Mouse (Mus musculus) midbrain, embryonic 14.5 days (tissue): ENCODE measurements at regions not wholly inside any gene's neighbourhood (a gene's known extent, or its start where the extent isn't known, plus 50 kb on each side); places are given as distances from the start of the nearest gene placed in this dataset.

Experiments used
- ATAC-seq: fragments of 200-750 bp; cut with Nextera tagmentation; 2 replicates; pipeline ENCODE4 v1.8.0; 2017; ENCODE audit warnings: moderate number of reproducible peaks, moderate library complexity; ENCODE audit not compliant: low FRiP score, low TSS enrichment
- DNase-seq: peaks from one replicate; pipeline ENCODE4 v3.0.0-alpha.2; 2015
- H3K27ac ChIP-seq: fragments of 300-500 bp; sonication (generic); replicated peaks from 2 replicates; pipeline ENCODE4 v1.5.1; 2014; ENCODE audit warnings: mild to moderate bottlenecking, low read depth, low read length, moderate library complexity
- H3K27me3 ChIP-seq: fragments of 300-500 bp; sonication (generic); 2 replicates; pipeline ENCODE4 v1.6.1; 2014; ENCODE audit warnings: low read length, control low read depth, mixed read lengths; ENCODE audit not compliant: control insufficient read depth, insufficient read depth
- H3K36me3 ChIP-seq: fragments of 300-500 bp; sonication (generic); 2 replicates; pipeline ENCODE4 v1.6.1; 2014; ENCODE audit warnings: low read length, control low read depth; ENCODE audit not compliant: control insufficient read depth, insufficient read depth
- H3K4me1 ChIP-seq: fragments of 300-500 bp; sonication (generic); 2 replicates; pipeline ENCODE4 v1.6.1; 2014; ENCODE audit warnings: mild to moderate bottlenecking, antibody characterized with exemption, low read length, control low read depth; ENCODE audit not compliant: control insufficient read depth, insufficient read depth
- H3K4me2 ChIP-seq: fragments of 300-500 bp; sonication (generic); 2 replicates; pipeline ENCODE4 v1.6.1; 2014; ENCODE audit warnings: mild to moderate bottlenecking, low read length, moderate library complexity
- H3K4me3 ChIP-seq: fragments of 300-500 bp; sonication (generic); replicated peaks from 2 replicates; pipeline ENCODE4 v1.5.1; 2014; ENCODE audit warnings: low read depth, low read length
- H3K9ac ChIP-seq: fragments of 300-500 bp; sonication (generic); replicated peaks from 2 replicates; pipeline ENCODE4 v1.6.1; 2014; ENCODE audit warnings: mild to moderate bottlenecking, low read length, moderate library complexity
- H3K9me3 ChIP-seq: fragments of 300-500 bp; sonication (generic); 2 replicates; pipeline ENCODE4 v1.6.1; 2016; ENCODE audit warnings: low read length, control low read depth, mixed read lengths; ENCODE audit not compliant: control insufficient read depth
- WGBS: fragments of 180-500 bp; shearing (Covaris S2); extraction: QIAGEN DNeasy Blood & Tissue Kit; methylation state at CpG from one replicate; pipeline ENCODE4 v1.1.7; 2014; 5-methylcytosine and 5-hydroxymethylcytosine counted together

- Histone ChIP-seq H3K9ac (no peak overlapping the region), H3K4me3 (no peak overlapping the region), H3K27me3 (no peaks in the 10 kb centered on the region), H3K27ac (no peak overlapping the region), H3K4me1 (no peaks in the 10 kb centered on the region), H3K9me3 (no peaks in the 10 kb centered on the region), H3K36me3 (no peaks in the 10 kb centered on the region), H3K4me2 (no peak overlapping the region)
- no peak for DNase-seq
- WGBS, result 75% methylated on average over 2 of the region's 2 CpGs
- ATAC-seq, result no peak
Measured at GRCm38 (mm10) chr2:173843671-173844070, 106.4 kb downstream of the Vapb start.

- no peaks in the 10 kb centered on the region for H3K36me3 ChIP-seq
- H3K4me3 ChIP-seq, result no peak overlapping the region
- no peaks in the 10 kb centered on the region for H3K4me1 ChIP-seq
- no peak overlapping the region for H3K9ac ChIP-seq
- H3K9me3 ChIP-seq, result no peaks in the 10 kb centered on the region
- no peak overlapping the region for H3K27ac ChIP-seq
- no peak overlapping the region for H3K4me2 ChIP-seq
- 89% methylated on average over 3 of the region's 3 CpGs for WGBS
- H3K27me3 ChIP-seq, result no peaks in the 10 kb centered on the region
- ATAC-seq, result no peak
- no peak for DNase-seq
Measured at GRCm38 (mm10) chr2:173844524-173844923, 107.2 kb downstream of the Vapb start.

GRCm38 (mm10) chr2:173845155-173846029 is 108.1 kb downstream of the Vapb start:
- H3K4me3 ChIP-seq, result no peak overlapping the region
- no peak for ATAC-seq

GRCm38 (mm10) chr2:173851054-173851453 is 113.7 kb downstream of the Vapb start:
- Histone ChIP-seq H3K4me1 (peaks cover 13% of the 10 kb centered on the region), H3K9ac (no peak overlapping the region), H3K27me3 (no peaks in the 10 kb centered on the region), H3K9me3 (no peaks in the 10 kb centered on the region), H3K27ac (no peak overlapping the region), H3K36me3 (no peaks in the 10 kb centered on the region), H3K4me3 (no peak overlapping the region), H3K4me2 (no peak overlapping the region)
- 87% methylated on average over 4 of the region's 4 CpGs for WGBS
- no peak for ATAC-seq
- DNase-seq, result no peak

More at GRCm38 (mm10) chr2:173845155-173846029, 108.1 kb downstream of the Vapb start:
- Histone ChIP-seq H3K9me3 (no peaks in the 10 kb centered on the region), H3K4me2 (no peak overlapping the region), H3K9ac (no peak overlapping the region), H3K27me3 (no peaks in the 10 kb centered on the region), H3K4me1 (no peaks in the 10 kb centered on the region), H3K27ac (no peak overlapping the region), H3K36me3 (no peaks in the 10 kb centered on the region)
- DNase-seq, result no peak
- 87% methylated on average over 14 of the region's 14 CpGs for WGBS

- Histone ChIP-seq H3K9ac (no peak overlapping the region), H3K4me3 (no peak overlapping the region), H3K27ac (0 out of 2 replicates have a peak overlapping the region, but pooled peaks have one; percentile 60), H3K4me2 (no peak overlapping the region), H3K27me3 (no peaks in the 10 kb centered on the region), H3K36me3 (no peaks in the 10 kb centered on the region), H3K4me1 (peaks cover 13% of the 10 kb centered on the region), H3K9me3 (no peaks in the 10 kb centered on the region)
- WGBS, result 42% methylated on average over 13 of the region's 13 CpGs
- ATAC-seq, result peak; percentile 32; the same call in 1 of the 2 replicates
- peak; percentile 59 for DNase-seq
Measured at GRCm38 (mm10) chr2:173854172-173854723, 116.9 kb downstream of the Vapb start.

- no peak for ATAC-seq
- H3K36me3 ChIP-seq, result no peaks in the 10 kb centered on the region
- no peak overlapping the region for H3K9ac ChIP-seq
- no peak overlapping the region for H3K4me2 ChIP-seq
- no peak overlapping the region for H3K4me3 ChIP-seq
- peak overlapping the region; percentile 55; the same call in 1 of the 2 replicates for H3K27ac ChIP-seq
- H3K9me3 ChIP-seq, result no peaks in the 10 kb centered on the region
- peak; percentile 42 for DNase-seq
- no peaks in the 10 kb centered on the region for H3K27me3 ChIP-seq
- peaks cover 13% of the 10 kb centered on the region for H3K4me1 ChIP-seq
- WGBS, result 51% methylated on average over 7 of the region's 7 CpGs
Measured at GRCm38 (mm10) chr2:173854846-173855245, 117.5 kb downstream of the Vapb start.

- no peak for DNase-seq
- H3K9ac ChIP-seq, result no peak overlapping the region
- no peak for ATAC-seq
- H3K4me3 ChIP-seq, result no peak overlapping the region
- no peak overlapping the region for H3K27ac ChIP-seq
- no peaks in the 10 kb centered on the region for H3K9me3 ChIP-seq
- H3K4me1 ChIP-seq, result peaks cover 13% of the 10 kb centered on the region
- no peaks in the 10 kb centered on the region for H3K27me3 ChIP-seq
- H3K36me3 ChIP-seq, result no peaks in the 10 kb centered on the region
- H3K4me2 ChIP-seq, result no peak overlapping the region
- 80% methylated on average over 4 of the region's 4 CpGs for WGBS
Measured at GRCm38 (mm10) chr2:173855296-173855695, 118.0 kb downstream of the Vapb start.

- DNase-seq, result no peak
- Histone ChIP-seq H3K9me3 (no peaks in the 10 kb centered on the region), H3K4me3 (no peak overlapping the region), H3K9ac (no peak overlapping the region), H3K27me3 (no peaks in the 10 kb centered on the region), H3K36me3 (no peaks in the 10 kb centered on the region), H3K27ac (no peak overlapping the region), H3K4me2 (no peak overlapping the region), H3K4me1 (peaks cover 13% of the 10 kb centered on the region)
- no peak for ATAC-seq
- 84% methylated on average over 6 of the region's 6 CpGs for WGBS
Measured at GRCm38 (mm10) chr2:173857006-173857405, 119.7 kb downstream of the Vapb start.

- 89% methylated on average over 3 of the region's 3 CpGs for WGBS
- no peak overlapping the region for H3K9ac ChIP-seq
Measured at GRCm38 (mm10) chr2:173873048-173873447, 135.7 kb downstream of the Vapb start.

More at GRCm38 (mm10) chr2:173873048-173873447, 135.7 kb downstream of the Vapb start:
- no peaks in the 10 kb centered on the region for H3K4me1 ChIP-seq
- no peak overlapping the region for H3K4me2 ChIP-seq
- H3K27ac ChIP-seq, result no peak overlapping the region
- no peaks in the 10 kb centered on the region for H3K27me3 ChIP-seq
- H3K4me3 ChIP-seq, result no peak overlapping the region
- DNase-seq (no peak), ATAC-seq (no peak)
- H3K36me3 ChIP-seq, result no peaks in the 10 kb centered on the region
- no peaks in the 10 kb centered on the region for H3K9me3 ChIP-seq
